Mouse (Mus musculus) subcutaneous adipose tissue, adult 2 months (tissue): ENCODE data around the gene Traf4. TPM values are rescaled to one million over a fixed set of nuclear protein-coding genes. Genes with fewer than 3 reads are reported as not detected.

ENCODE experiments used
- polyA plus RNA-seq: library from polyadenylated mRNA; depleted of rRNA; stranded (reverse); fragments of >200 nt; gene quantifications from 2 replicates; pipeline ENCODE4 v1.2.3, GENCODE M21; 2012; ENCODE audit warnings: low replicate concordance; rRNA removed

Gene Traf4
- 32.7 and 61.9 TPM in 2 replicates for polyA plus RNA-seq

GRCm38 (mm10) chr11:78164924-78165760 lies at the start of gene Traf4:
Gene Traf4, minus strand, starts transcription at chr11:78165589.

GRCm38 (mm10) chr11:78193113-78193512 lies 27.7 kb upstream of the Traf4 start, which contains the start of gene Proca1:
Gene Proca1, plus strand, starts transcription at chr11:78193392.

GRCm38 (mm10) chr11:78188331-78189233 lies 23.2 kb upstream of the Traf4 start, which contains the start of gene Rab34:
Gene Rab34, plus strand, starts transcription at chr11:78188430.

DNA sequence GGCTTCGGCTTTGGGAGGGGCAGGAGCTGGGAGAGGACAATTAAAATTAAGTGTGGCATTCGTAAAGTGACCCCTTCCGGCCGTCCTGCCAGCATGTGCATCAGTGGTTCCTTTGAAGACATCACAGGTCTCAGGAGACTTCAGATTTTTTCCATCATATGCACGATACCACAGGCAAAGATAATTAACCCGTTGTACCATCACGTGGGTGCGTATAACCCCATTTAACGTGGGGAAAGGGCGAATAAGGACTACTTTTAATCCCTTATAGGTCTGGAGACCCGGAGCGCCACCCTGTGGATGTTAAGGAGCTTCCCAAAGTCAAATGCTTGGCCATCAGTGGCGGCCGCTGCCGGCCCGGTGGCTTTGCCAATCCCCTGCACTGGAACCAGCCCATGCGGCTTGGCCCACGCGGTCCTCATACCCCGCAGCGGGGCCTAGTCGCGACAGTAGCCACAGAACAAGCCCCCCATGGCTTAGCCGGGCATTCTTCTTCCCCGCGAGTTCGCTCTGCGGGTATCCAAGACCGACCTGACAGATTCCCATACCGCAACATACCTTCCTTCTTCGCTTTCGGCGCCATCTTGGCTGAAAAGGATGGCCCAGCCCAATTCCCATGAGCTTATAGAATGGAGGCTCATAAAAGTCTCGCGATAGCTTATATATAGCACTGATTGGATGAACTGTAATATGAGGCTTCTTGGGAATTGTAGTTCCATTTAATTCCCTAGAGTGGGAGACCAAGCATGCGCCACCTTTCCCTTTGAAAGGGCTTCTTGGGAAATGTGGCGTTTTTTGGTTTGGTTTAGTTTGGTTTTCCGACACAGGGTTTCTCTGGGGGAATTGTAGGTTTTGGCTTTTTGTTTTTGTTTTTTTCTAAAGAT lies 17.8 kb upstream of the Traf4 start, which contains the start of gene Rpl23a:
Rpl23a (minus strand) TSS at position 624 of the 884 bp plus-strand sequence.

DNA sequence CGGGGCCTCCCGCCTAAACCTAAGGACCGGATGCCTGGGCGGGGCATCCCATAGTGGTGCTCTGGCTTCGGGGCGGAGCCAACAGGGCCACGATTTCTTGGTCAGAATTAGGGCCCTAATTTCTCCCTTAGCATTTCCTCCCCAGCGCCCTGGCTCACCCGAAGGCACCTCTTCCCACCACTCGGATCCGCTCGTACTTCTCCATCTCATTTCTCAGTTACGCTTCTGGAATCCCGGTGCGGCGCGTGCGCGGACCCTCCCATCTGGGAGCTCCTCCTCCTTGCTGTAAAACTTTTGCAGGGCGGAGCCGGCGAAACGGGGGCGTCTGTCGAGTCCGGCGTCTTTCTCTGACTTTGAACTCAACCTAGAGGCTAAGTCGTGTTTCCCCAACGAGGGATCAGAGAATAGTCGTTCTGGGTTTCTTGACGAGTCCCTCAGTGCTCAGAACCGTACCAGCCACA lies 11.0 kb upstream of the Traf4 start, which contains the start of the genes Nek8 and Tlcd1:
Nek8 (minus strand) TSS at position 274 of the 461 bp plus-strand sequence.
Tlcd1 (plus strand) TSS at position 310 of the 461 bp plus-strand sequence.

Other genes starting within 250 kb of the Traf4 start
- 1.3 and 6.0 TPM in 2 replicates for gene Sez6, start 234.8 kb downstream of the Traf4 start, polyA plus RNA-seq
- 33.8 and 65.1 TPM in 2 replicates for gene Phf12, start 182.8 kb downstream of the Traf4 start, polyA plus RNA-seq
- 2.3 and 8.7 TPM in 2 replicates for gene Dhrs13, start 133.3 kb downstream of the Traf4 start, polyA plus RNA-seq
- 136 and 176 TPM in 2 replicates for gene Flot2, start 127.7 kb downstream of the Traf4 start, polyA plus RNA-seq
- 42.7 and 44.1 TPM in 2 replicates for gene Eral1, start 85.2 kb downstream of the Traf4 start, polyA plus RNA-seq
- 13.2 and 18.0 TPM in 2 replicates for gene Fam222b, start 70.9 kb downstream of the Traf4 start, polyA plus RNA-seq
- 16.3 and 23.8 TPM in 2 replicates for gene Nek8, start 11.1 kb upstream of the Traf4 start, polyA plus RNA-seq
- 81.1 and 154 TPM in 2 replicates for gene Tlcd1, start 11.1 kb upstream of the Traf4 start, polyA plus RNA-seq
- gene Rpl23a, start 18.0 kb upstream of the Traf4 start, polyA plus RNA-seq: 199 and 383 TPM in 2 replicates
- 147 and 188 TPM in 2 replicates for gene Rab34, start 22.8 kb upstream of the Traf4 start, polyA plus RNA-seq
- gene Proca1, start 27.8 kb upstream of the Traf4 start, polyA plus RNA-seq: 4.9 and 12.0 TPM in 2 replicates
- gene Sdf2, start 80.2 kb upstream of the Traf4 start, polyA plus RNA-seq: 123 and 136 TPM in 2 replicates
- 18.6 and 25.9 TPM in 2 replicates for gene Supt6, start 80.4 kb upstream of the Traf4 start, polyA plus RNA-seq
- gene 2610507B11Rik, start 96.2 kb upstream of the Traf4 start, polyA plus RNA-seq: 98.7 and 125 TPM in 2 replicates
- 0.23 and 0.24 TPM in 2 replicates for gene BC030499, start 125.3 kb upstream of the Traf4 start, polyA plus RNA-seq
- 1.3 and 5.4 TPM in 2 replicates for gene Spag5, start 135.9 kb upstream of the Traf4 start, polyA plus RNA-seq
- gene Aldoc, start 157.4 kb upstream of the Traf4 start, polyA plus RNA-seq: 0.95 and 4.4 TPM in 2 replicates
- 96.3 and 108 TPM in 2 replicates for gene Pigs, start 162.8 kb upstream of the Traf4 start, polyA plus RNA-seq
- 136 and 376 TPM in 2 replicates for gene Unc119, start 177.9 kb upstream of the Traf4 start, polyA plus RNA-seq
- not detected in 2 replicates for gene Foxn1, start 221.0 kb upstream of the Traf4 start, polyA plus RNA-seq